Mouse (Mus musculus): ENCODE measurements around the gene Dnaaf2.
A peak's percentile ranks its signal among the peaks of the same experiment; 100 is the strongest.

Gene Dnaaf2

GRCm38 (mm10) chr12:69198164-69198535 is at the start of gene Dnaaf2:
Gene Dnaaf2 (minus strand): TSS chr12:69198429.
- peak; percentile 84 for DNase-seq (ENCODE audit: low read depth)

GRCm38 (mm10) chr12:69241771-69242431 is 43.7 kb upstream of the Dnaaf2 start:
- peak; percentile 82 for DNase-seq (ENCODE audit: low read depth)

GRCm38 (mm10) chr12:69241405-69241770 is 43.2 kb upstream of the Dnaaf2 start:
- no peak for DNase-seq (ENCODE audit: low read depth)

GRCm38 (mm10) chr12:69240876-69241275 is 42.6 kb upstream of the Dnaaf2 start, which contains the start of gene Klhdc1:
Gene Klhdc1 (plus strand): TSS chr12:69241176.
- DNase-seq (ENCODE audit: low read depth), result no peak

- DNase-seq (ENCODE audit: low read depth), result peak; percentile 28
Measured at GRCm38 (mm10) chr12:69238284-69238683, 40.1 kb upstream of the Dnaaf2 start.

GRCm38 (mm10) chr12:69235782-69236181 is 37.6 kb upstream of the Dnaaf2 start:
- DNase-seq (ENCODE audit: low read depth), result no peak

- peak; percentile 57 for DNase-seq (ENCODE audit: low read depth)
Measured at GRCm38 (mm10) chr12:69229251-69229650, 31.0 kb upstream of the Dnaaf2 start.

- DNase-seq (ENCODE audit: low read depth), result peak; percentile 96
Measured at GRCm38 (mm10) chr12:69227776-69228466, 29.7 kb upstream of the Dnaaf2 start, which contains the start of gene Pole2. Gene Pole2 (minus strand): TSS chr12:69228195.

GRCm38 (mm10) chr12:69220613-69221277 is 22.5 kb upstream of the Dnaaf2 start:
- no peak for DNase-seq (ENCODE audit: low read depth)

GRCm38 (mm10) chr12:69216587-69216986 is 18.4 kb upstream of the Dnaaf2 start:
- no peak for DNase-seq (ENCODE audit: low read depth)

- DNase-seq (ENCODE audit: low read depth), result peak; percentile 96
Measured at GRCm38 (mm10) chr12:69215000-69215785, 17.0 kb upstream of the Dnaaf2 start.

- no peak for DNase-seq (ENCODE audit: low read depth)
Measured at GRCm38 (mm10) chr12:69214393-69214792, 16.2 kb upstream of the Dnaaf2 start.

GRCm38 (mm10) chr12:69213186-69213777 is 15.1 kb upstream of the Dnaaf2 start:
- no peak for DNase-seq (ENCODE audit: low read depth)

GRCm38 (mm10) chr12:69211057-69211456 is 12.8 kb upstream of the Dnaaf2 start:
- peak; percentile 57 for DNase-seq (ENCODE audit: low read depth)

- DNase-seq (ENCODE audit: low read depth), result no peak
Measured at GRCm38 (mm10) chr12:69210056-69210979, 12.1 kb upstream of the Dnaaf2 start.

- DNase-seq (ENCODE audit: low read depth), result no peak
Measured at GRCm38 (mm10) chr12:69208520-69208919, 10.3 kb upstream of the Dnaaf2 start.

- no peak for DNase-seq (ENCODE audit: low read depth)
Measured at GRCm38 (mm10) chr12:69207926-69208325, 9.7 kb upstream of the Dnaaf2 start.

- DNase-seq (ENCODE audit: low read depth), result no peak
Measured at GRCm38 (mm10) chr12:69207396-69207795, 9.2 kb upstream of the Dnaaf2 start.

- peak; percentile 33 for DNase-seq (ENCODE audit: low read depth)
Measured at GRCm38 (mm10) chr12:69204052-69204833, 6.0 kb upstream of the Dnaaf2 start, which contains the start of gene Gm49384. Gene Gm49384 (minus strand): TSS chr12:69204267.

- DNase-seq (ENCODE audit: low read depth), result no peak
Measured at GRCm38 (mm10) chr12:69198985-69199384, 756 bp upstream of the Dnaaf2 start.
